Mouse (Mus musculus) forebrain, embryonic 12.5 days (tissue): Measurements from ENCODE around the gene Srgap1. TPM values are rescaled to one million over a fixed set of nuclear protein-coding genes. Genes with fewer than 3 reads are reported as not detected.

ENCODE experiments used
- ATAC-seq: fragments of 200-750 bp; cut with Nextera tagmentation; 2 replicates; pipeline ENCODE4 v1.8.0; 2017; ENCODE audit warnings: moderate TSS enrichment; ENCODE audit not compliant: low FRiP score
- H3K27ac ChIP-seq: fragments of 300-500 bp; sonication (generic); 2 replicates; pipeline ENCODE4 v1.5.1; 2016; ENCODE audit warnings: mild to moderate bottlenecking
- H3K27me3 ChIP-seq: fragments of 300-500 bp; sonication (generic); 2 replicates; pipeline ENCODE4 v1.6.1; 2016; ENCODE audit warnings: mild to moderate bottlenecking
- H3K36me3 ChIP-seq: fragments of 300-500 bp; sonication (generic); replicated peaks from 2 replicates; pipeline ENCODE4 v1.6.1; 2016; ENCODE audit warnings: mild to moderate bottlenecking
- H3K4me1 ChIP-seq: fragments of 300-500 bp; sonication (generic); 2 replicates; pipeline ENCODE4 v1.6.1; 2016
- H3K4me2 ChIP-seq: fragments of 300-500 bp; sonication (generic); 2 replicates; pipeline ENCODE4 v1.6.1; 2016; ENCODE audit warnings: mild to moderate bottlenecking, moderate library complexity
- H3K4me3 ChIP-seq: fragments of 300-500 bp; sonication (generic); replicated peaks from 2 replicates; pipeline ENCODE4 v1.5.1; 2016; ENCODE audit warnings: mild to moderate bottlenecking
- H3K9ac ChIP-seq: fragments of 300-500 bp; sonication (generic); 2 replicates; pipeline ENCODE4 v1.6.1; 2016; ENCODE audit warnings: mild to moderate bottlenecking
- H3K9me3 ChIP-seq: fragments of 300-500 bp; sonication (generic); 2 replicates; pipeline ENCODE4 v1.6.1; 2016
- WGBS: fragments of 180-500 bp; shearing (Covaris S2); methylation state at CpG from one replicate; pipeline ENCODE4 v1.1.7; 2016; 5-methylcytosine and 5-hydroxymethylcytosine counted together
- polyA plus RNA-seq: library from polyadenylated mRNA; unstranded; fragments of >200 nt; fragmentation: Nextera tagmentation; extraction: Ambion mirVana; gene quantifications from 2 replicates; pipeline ENCODE4 v1.2.1, GENCODE M21; 2016

The Srgap1 gene
- polyA plus RNA-seq, 1 experiment from 2014 or later, result 22.2 TPM

- Histone ChIP-seq H3K9me3 (no peaks in the 10 kb centered on the region), H3K27ac (no peak overlapping the region), H3K36me3 (no peaks in the 10 kb centered on the region), H3K4me1 (peaks cover 11% of the 10 kb centered on the region; the same call in 1 of the 2 replicates), H3K27me3 (no peaks in the 10 kb centered on the region), H3K4me2 (no peak overlapping the region), H3K4me3 (no peak overlapping the region), H3K9ac (no peak overlapping the region)
- no peak for ATAC-seq
- 81% methylated on average over 11 of the region's 11 CpGs for WGBS
These were observed 90.6 kb downstream of the Srgap1 start for GRCm38 (mm10) chr10:121956505-121956904.

DNA sequence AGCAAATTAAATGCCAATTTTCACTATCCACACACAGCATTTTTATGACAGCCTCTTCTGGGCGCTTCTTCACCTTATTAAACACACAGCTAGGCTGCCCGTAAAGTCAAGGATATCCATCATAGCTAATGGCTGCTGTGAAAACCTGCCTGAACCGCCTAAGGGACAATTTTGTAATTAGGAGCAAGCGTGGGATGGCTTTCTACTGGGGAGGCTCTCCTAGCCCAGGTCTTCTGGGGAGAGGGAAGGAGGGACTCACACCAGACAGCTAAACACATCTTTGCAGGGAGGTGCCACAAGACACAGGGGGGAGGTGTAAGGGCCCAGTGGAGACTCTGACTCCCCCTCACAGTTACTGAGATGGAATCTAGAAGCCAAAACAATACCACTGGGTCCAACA is 91.4 kb downstream of the Srgap1 start:
- Histone ChIP-seq H3K9me3 (no peaks in the 10 kb centered on the region), H3K27ac (no peak overlapping the region), H3K4me3 (no peak overlapping the region), H3K36me3 (no peaks in the 10 kb centered on the region), H3K4me1 (peaks cover 9% of the 10 kb centered on the region; the same call in 1 of the 2 replicates), H3K9ac (no peak overlapping the region), H3K27me3 (no peaks in the 10 kb centered on the region), H3K4me2 (no peak overlapping the region)
- ATAC-seq, result no peak
- 84% methylated on average over 4 of the region's 4 CpGs for WGBS

- H3K36me3 ChIP-seq, result no peaks in the 10 kb centered on the region
- no peaks in the 10 kb centered on the region for H3K9me3 ChIP-seq
- WGBS, result 86% methylated on average over 6 of the region's 6 CpGs
- H3K4me2 ChIP-seq, result no peak overlapping the region
- peaks cover 9% of the 10 kb centered on the region; the same call in 1 of the 2 replicates for H3K4me1 ChIP-seq
- H3K4me3 ChIP-seq, result no peak overlapping the region
- ATAC-seq, result no peak
- no peaks in the 10 kb centered on the region for H3K27me3 ChIP-seq
- H3K27ac ChIP-seq, result no peak overlapping the region
- H3K9ac ChIP-seq, result no peak overlapping the region
These were observed 92.2 kb downstream of the Srgap1 start for GRCm38 (mm10) chr10:121954877-121955276.

DNA sequence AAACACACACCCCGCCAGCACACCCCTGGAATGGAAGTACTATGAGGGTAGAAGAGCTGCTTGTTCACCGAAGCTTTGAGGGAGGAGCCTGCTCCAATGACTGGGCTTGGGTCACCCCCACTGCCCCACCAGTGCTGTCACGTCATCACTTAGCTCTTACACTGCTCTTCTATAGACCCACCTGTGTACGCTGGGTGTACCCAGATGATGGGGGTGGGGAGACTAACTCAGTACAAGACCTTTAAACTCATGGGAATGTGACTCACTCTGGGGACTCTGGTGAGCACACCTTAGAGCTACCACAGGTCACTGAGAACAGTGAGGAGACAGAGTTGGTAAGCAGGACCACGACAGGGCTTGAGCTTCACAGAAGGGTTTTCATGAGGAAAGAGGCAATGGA is 94.1 kb downstream of the Srgap1 start:
- Histone ChIP-seq H3K4me1 (peaks cover 9% of the 10 kb centered on the region; the same call in 1 of the 2 replicates), H3K27me3 (no peaks in the 10 kb centered on the region), H3K4me2 (no peak overlapping the region), H3K27ac (no peak overlapping the region), H3K9ac (no peak overlapping the region), H3K4me3 (no peak overlapping the region), H3K36me3 (no peaks in the 10 kb centered on the region), H3K9me3 (no peaks in the 10 kb centered on the region)
- WGBS, result 88% methylated on average over 5 of the region's 5 CpGs
- ATAC-seq, result no peak

DNA sequence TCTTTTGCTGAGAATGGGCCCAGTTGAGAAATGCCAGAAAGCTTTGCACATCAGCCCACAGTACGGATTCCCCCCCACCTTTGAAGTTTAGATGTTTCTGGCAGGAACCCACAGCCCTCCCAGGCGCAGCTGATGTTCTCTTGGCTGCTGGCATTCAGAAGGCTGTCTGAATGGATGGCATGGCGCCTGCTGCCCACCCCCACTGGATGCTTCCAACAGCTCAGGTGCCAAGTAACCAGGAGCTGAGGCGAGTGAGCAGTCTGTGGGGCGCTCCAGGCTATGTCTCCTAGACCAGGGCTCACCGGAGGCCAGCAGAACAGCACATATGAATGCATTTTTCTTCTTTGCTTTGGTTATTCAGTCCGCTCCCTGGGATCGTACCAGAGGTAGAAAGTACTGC is 100.9 kb downstream of the Srgap1 start:
- Histone ChIP-seq H3K4me3 (no peak overlapping the region), H3K9me3 (no peaks in the 10 kb centered on the region), H3K36me3 (no peaks in the 10 kb centered on the region), H3K4me1 (peaks cover 2% of the 10 kb centered on the region; the same call in 1 of the 2 replicates), H3K27ac (no peak overlapping the region), H3K9ac (no peak overlapping the region), H3K27me3 (no peaks in the 10 kb centered on the region), H3K4me2 (no peak overlapping the region)
- ATAC-seq, result no peak
- 88% methylated on average over 8 of the region's 8 CpGs for WGBS

GRCm38 (mm10) chr10:121931909-121932308 is 115.2 kb downstream of the Srgap1 start:
- H3K27ac ChIP-seq, result no peak overlapping the region
- H3K36me3 ChIP-seq, result no peaks in the 10 kb centered on the region
- H3K27me3 ChIP-seq, result no peaks in the 10 kb centered on the region
- no peaks in the 10 kb centered on the region for H3K9me3 ChIP-seq
- no peak overlapping the region for H3K9ac ChIP-seq
- no peak for ATAC-seq
- H3K4me3 ChIP-seq, result no peak overlapping the region
- no peak overlapping the region for H3K4me2 ChIP-seq
- WGBS, result 93% methylated on average over 14 of the region's 14 CpGs
- H3K4me1 ChIP-seq, result no peaks in the 10 kb centered on the region

DNA sequence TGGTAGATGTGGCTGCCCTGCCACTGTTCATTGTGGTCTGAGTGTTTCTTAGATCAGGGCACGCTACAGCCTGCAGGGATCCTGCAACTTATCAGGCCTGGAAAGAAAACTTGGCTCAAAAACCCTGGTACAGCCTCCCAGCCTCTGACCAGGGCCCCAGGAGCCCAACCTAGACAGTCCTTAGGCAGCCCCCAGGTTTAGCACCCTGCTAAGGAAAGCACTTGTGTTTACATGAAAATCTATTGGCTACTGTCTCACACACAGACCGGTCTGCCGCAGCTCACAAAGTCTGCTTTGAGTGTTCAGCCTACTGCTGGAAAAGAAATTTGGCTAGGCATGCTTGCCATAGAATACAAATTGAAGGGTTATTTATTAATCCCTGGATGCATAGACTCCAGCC is 121.0 kb downstream of the Srgap1 start:
- WGBS, result 83% methylated on average over 3 of the region's 3 CpGs
- H3K9me3 ChIP-seq, result no peaks in the 10 kb centered on the region
- H3K4me1 ChIP-seq, result no peaks in the 10 kb centered on the region
- no peak overlapping the region for H3K9ac ChIP-seq
- H3K36me3 ChIP-seq, result peaks cover 18% of the 10 kb centered on the region; the same call in 1 of the 2 replicates
- no peak for ATAC-seq
- H3K4me3 ChIP-seq, result no peak overlapping the region
- H3K27me3 ChIP-seq, result no peaks in the 10 kb centered on the region
- H3K27ac ChIP-seq, result no peak overlapping the region
- H3K4me2 ChIP-seq, result no peak overlapping the region

GRCm38 (mm10) chr10:121919016-121919415 is 128.1 kb downstream of the Srgap1 start:
- no peaks in the 10 kb centered on the region for H3K9me3 ChIP-seq
- no peak overlapping the region for H3K4me2 ChIP-seq
- 0 out of 2 replicates have a peak, but pooled peaks cover 9% of the 10 kb centered on the region for H3K36me3 ChIP-seq
- no peak for ATAC-seq
- H3K9ac ChIP-seq, result no peak overlapping the region
- no peak overlapping the region for H3K4me3 ChIP-seq
- 48% methylated on average over 8 of the region's 8 CpGs for WGBS
- no peak overlapping the region for H3K27ac ChIP-seq
- H3K27me3 ChIP-seq, result no peaks in the 10 kb centered on the region
- H3K4me1 ChIP-seq, result peaks cover 5% of the 10 kb centered on the region; the same call in 1 of the 2 replicates

GRCm38 (mm10) chr10:121918579-121918978 is 128.5 kb downstream of the Srgap1 start:
- no peaks in the 10 kb centered on the region for H3K27me3 ChIP-seq
- H3K4me2 ChIP-seq, result no peak overlapping the region
- H3K27ac ChIP-seq, result no peak overlapping the region
- H3K9ac ChIP-seq, result no peak overlapping the region
- H3K36me3 ChIP-seq, result 0 out of 2 replicates have a peak, but pooled peaks cover 4% of the 10 kb centered on the region
- peaks cover 5% of the 10 kb centered on the region; the same call in 1 of the 2 replicates for H3K4me1 ChIP-seq
- H3K4me3 ChIP-seq, result no peak overlapping the region
- ATAC-seq, result no peak
- WGBS, result 68% methylated on average over 3 of the region's 3 CpGs
- H3K9me3 ChIP-seq, result no peaks in the 10 kb centered on the region

DNA sequence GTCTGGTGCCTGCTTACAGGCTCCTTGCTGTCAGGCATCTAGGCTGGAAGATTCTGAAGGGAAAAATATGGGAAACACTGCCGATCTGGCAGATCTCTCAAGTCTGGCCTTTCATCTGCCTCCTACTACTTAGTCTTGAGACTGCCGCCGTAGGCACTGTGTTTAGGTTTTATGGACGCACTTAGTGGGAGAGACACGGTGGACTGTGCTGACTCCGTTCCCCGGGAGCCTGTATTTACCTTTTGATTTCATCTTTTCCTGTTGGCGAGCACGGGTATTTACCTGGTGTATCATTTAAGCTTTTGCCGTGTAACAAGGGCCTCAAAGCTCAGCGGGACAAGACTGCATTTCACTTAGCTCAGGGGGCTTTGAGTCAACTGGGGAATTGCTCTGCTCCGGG is 131.6 kb downstream of the Srgap1 start:
- 90% methylated on average over 12 of the region's 12 CpGs for WGBS
- no peaks in the 10 kb centered on the region for H3K27me3 ChIP-seq
- ATAC-seq, result no peak
- no peak overlapping the region for H3K9ac ChIP-seq
- peaks cover 5% of the 10 kb centered on the region; the same call in 1 of the 2 replicates for H3K4me1 ChIP-seq
- no peaks in the 10 kb centered on the region for H3K9me3 ChIP-seq
- H3K4me3 ChIP-seq, result no peak overlapping the region
- H3K27ac ChIP-seq, result no peak overlapping the region
- no peak overlapping the region for H3K4me2 ChIP-seq
- no peaks in the 10 kb centered on the region for H3K36me3 ChIP-seq

GRCm38 (mm10) chr10:121904137-121904536 is 143.0 kb downstream of the Srgap1 start:
- Histone ChIP-seq H3K4me3 (no peak overlapping the region), H3K27me3 (no peaks in the 10 kb centered on the region), H3K27ac (no peak overlapping the region), H3K36me3 (no peaks in the 10 kb centered on the region), H3K9me3 (no peaks in the 10 kb centered on the region), H3K9ac (no peak overlapping the region), H3K4me2 (no peak overlapping the region), H3K4me1 (no peaks in the 10 kb centered on the region)
- ATAC-seq, result no peak
- 42% methylated on average over 1 of the region's 1 CpGs for WGBS

DNA sequence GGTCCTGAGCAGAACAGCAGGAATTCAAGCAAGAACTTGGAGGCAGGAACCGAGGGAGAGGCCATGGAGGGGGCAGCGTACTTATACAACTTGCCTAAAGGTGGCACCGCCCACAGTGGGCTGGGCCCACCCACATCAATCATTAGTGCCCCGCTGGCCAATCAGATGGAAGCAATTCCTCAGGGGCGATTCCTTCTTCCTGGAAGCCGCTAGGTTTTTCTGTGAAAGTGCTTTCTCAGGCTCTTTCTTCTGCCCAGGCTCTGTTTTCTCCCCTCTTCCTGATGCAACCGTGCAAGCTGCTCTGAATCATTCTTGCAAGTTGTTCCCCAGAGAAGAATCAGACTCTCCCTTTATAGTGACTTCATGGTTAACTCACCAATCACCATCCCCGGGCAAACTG is 144.5 kb downstream of the Srgap1 start:
- Histone ChIP-seq H3K27me3 (no peaks in the 10 kb centered on the region), H3K4me2 (no peak overlapping the region), H3K9me3 (no peaks in the 10 kb centered on the region), H3K9ac (no peak overlapping the region), H3K4me1 (peaks cover 7% of the 10 kb centered on the region; the same call in 1 of the 2 replicates), H3K36me3 (no peaks in the 10 kb centered on the region), H3K27ac (no peak overlapping the region), H3K4me3 (no peak overlapping the region)
- no peak for ATAC-seq
- WGBS, result 91% methylated on average over 8 of the region's 8 CpGs

- H3K4me1 ChIP-seq, result peaks cover 7% of the 10 kb centered on the region; the same call in 1 of the 2 replicates
- H3K27ac ChIP-seq, result no peak overlapping the region
- H3K4me3 ChIP-seq, result no peak overlapping the region
- H3K4me2 ChIP-seq, result no peak overlapping the region
- ATAC-seq, result no peak
- H3K36me3 ChIP-seq, result no peaks in the 10 kb centered on the region
- H3K27me3 ChIP-seq, result no peaks in the 10 kb centered on the region
- H3K9ac ChIP-seq, result no peak overlapping the region
- no peaks in the 10 kb centered on the region for H3K9me3 ChIP-seq
- WGBS, result 91% methylated on average over 6 of the region's 6 CpGs
These were observed 146.3 kb downstream of the Srgap1 start for GRCm38 (mm10) chr10:121900772-121901171.
